Mouse (Mus musculus) heart, adult 2 months (tissue): ENCODE results near the gene Fam198b. TPM values are rescaled to one million over a fixed set of nuclear protein-coding genes. Genes with fewer than 3 reads are reported as not detected.

Experiments
- DNase-seq, 2 experiments: peaks; one replicate each; pipeline ENCODE4 v3.0.0; 2021
- H3K27ac ChIP-seq: fragments of 200-600 bp; 2 replicates; pipeline ENCODE4 v1.8.1; 2022
- H3K27me3 ChIP-seq: fragments of 200-500 bp; 2 replicates; pipeline ENCODE4 v1.6.1; 2012; ENCODE audit warnings: mild to moderate bottlenecking, low read length, inconsistent platforms, mixed read lengths; ENCODE audit not compliant: control insufficient read depth, insufficient read depth
- H3K36me3 ChIP-seq: fragments of 200-500 bp; 2 replicates; pipeline ENCODE4 v1.6.1; 2012; ENCODE audit warnings: low read length, inconsistent platforms; ENCODE audit not compliant: control insufficient read depth, insufficient read depth
- H3K4me1 ChIP-seq: fragments of 200-500 bp; 2 replicates; pipeline ENCODE4 v1.6.1; 2011; ENCODE audit warnings: low read length; ENCODE audit not compliant: control insufficient read depth, insufficient read depth
- H3K4me3 ChIP-seq: fragments of 200-600 bp; 2 replicates; pipeline ENCODE4 v1.8.1; 2022
- H3K79me2 ChIP-seq: fragments of 200-500 bp; replicated peaks from 2 replicates; pipeline ENCODE4 v1.6.1; 2012; ENCODE audit warnings: mild to moderate bottlenecking, inconsistent platforms, low read length, moderate library complexity, mixed read lengths; ENCODE audit not compliant: control insufficient read depth, insufficient read depth
- H3K9ac ChIP-seq: fragments of 200-500 bp; 2 replicates; pipeline ENCODE4 v1.6.1; 2012; ENCODE audit warnings: low read depth, mild to moderate bottlenecking, control low read depth, inconsistent platforms, low read length, mixed read lengths
- CTCF ChIP-seq: fragments of 200-600 bp; IDR thresholded peaks from 2 replicates; pipeline ENCODE4 v1.8.1; 2022; ENCODE audit warnings: antibody characterized with exemption, mild to moderate bottlenecking, moderate library complexity
- EP300 ChIP-seq: fragments of 200-500 bp; IDR thresholded peaks from 2 replicates; pipeline ENCODE4 v1.6.1; 2011; ENCODE audit warnings: low read depth, low read length, control low read depth; ENCODE audit not compliant: insufficient read depth
- POLR2A ChIP-seq: fragments of 200-500 bp; IDR thresholded peaks from 2 replicates; pipeline ENCODE4 v1.6.1; 2011; ENCODE audit warnings: mild to moderate bottlenecking, low read depth, low read length, control low read depth; ENCODE audit not compliant: insufficient read depth
- WGBS: fragments of 180-500 bp; shearing (Covaris S2); methylation state at CpG from one replicate; pipeline ENCODE4 v1.1.7; 2018; 5-methylcytosine and 5-hydroxymethylcytosine counted together
- intact Hi-C: fragments of 180-260 bp; cut with DNase I; formaldehyde crosslinking; loops from one replicate; pipeline ENCODE4 v1.15.1; 2025
- polyA plus RNA-seq: library from polyadenylated mRNA; depleted of rRNA; stranded (reverse); fragments of >200 nt; gene quantifications from 2 replicates; pipeline ENCODE4 v1.2.3, GENCODE M21; 2012
- total RNA-seq, 2 experiments: library from RNA; stranded (reverse); gene quantifications; 2 replicates each; pipeline ENCODE4 v1.2.3; 2021

Gene Fam198b
- total and polyA plus RNA-seq, 3 experiments = 11.8 to 15.1 (median 12.1) TPM

- Histone ChIP-seq H3K4me3 (no peak overlapping the region), H3K4me1 (no peaks in the 10 kb centered on the region; the same call in 1 of the 2 replicates), H3K27me3 (no peaks in the 10 kb centered on the region), H3K9ac (no peak overlapping the region), H3K79me2 (no peaks in the 10 kb centered on the region), H3K27ac (no peak overlapping the region), H3K36me3 (no peaks in the 10 kb centered on the region)
- 77% methylated on average over 5 of the region's 5 CpGs for WGBS
- DNase-seq = no peak
- TF ChIP-seq CTCF = no peak
- intact Hi-C loops = no loop called here
Measured at GRCm38 (mm10) chr3:79846633-79847032, 37.7 kb upstream of the Fam198b start.

GRCm38 (mm10) chr3:79848841-79849240, 35.5 kb upstream of the Fam198b start:
- Histone ChIP-seq H3K27ac (no peak overlapping the region), H3K36me3 (no peaks in the 10 kb centered on the region), H3K27me3 (no peaks in the 10 kb centered on the region), H3K4me1 (no peaks in the 10 kb centered on the region), H3K9ac (no peak overlapping the region), H3K79me2 (no peaks in the 10 kb centered on the region), H3K4me3 (no peak overlapping the region)
- 49% methylated on average over 4 of the region's 4 CpGs for WGBS
- TF ChIP-seq POLR2A (no peak), EP300 (no peak), CTCF (no peak)
- intact Hi-C loops = no loop called here
- no peak for DNase-seq

GRCm38 (mm10) chr3:79849621-79850020, 34.7 kb upstream of the Fam198b start:
- H3K79me2 ChIP-seq = no peaks in the 10 kb centered on the region
- H3K27me3 ChIP-seq = no peaks in the 10 kb centered on the region
- no peak overlapping the region for H3K27ac ChIP-seq
- no peak overlapping the region for H3K9ac ChIP-seq
- DNase-seq = no peak
- no peak for TF ChIP-seq POLR2A
- TF ChIP-seq EP300 = no peak
- TF ChIP-seq CTCF = no peak
- no peaks in the 10 kb centered on the region for H3K36me3 ChIP-seq
- intact Hi-C loops = no loop called here
- 40% methylated on average over 2 of the region's 2 CpGs for WGBS
- H3K4me3 ChIP-seq = no peak overlapping the region
- no peaks in the 10 kb centered on the region for H3K4me1 ChIP-seq

DNA sequence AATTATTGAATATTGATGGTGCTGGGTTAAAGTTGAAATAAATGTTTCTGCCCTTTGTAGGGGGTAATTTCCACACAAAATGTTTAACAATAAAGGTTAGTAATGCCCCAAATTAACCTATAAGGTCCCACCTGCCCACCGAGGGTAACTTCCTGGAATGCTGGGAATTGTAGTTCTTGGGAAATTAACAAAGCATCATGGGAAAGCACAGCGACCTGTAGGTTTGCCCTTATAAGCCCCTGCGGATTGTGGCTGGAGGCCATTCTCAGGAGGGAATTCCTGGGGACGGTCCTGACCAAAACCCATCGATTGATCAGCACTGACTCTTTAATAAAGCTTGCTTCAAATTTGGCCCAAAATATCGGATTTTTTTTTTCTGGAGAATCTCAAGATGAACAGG, 33.7 kb upstream of the Fam198b start:
- WGBS = 66% methylated on average over 6 of the region's 6 CpGs
- no peak for DNase-seq
- no peak overlapping the region for H3K9ac ChIP-seq
- TF ChIP-seq CTCF (no peak), EP300 (no peak), POLR2A (no peak)
- intact Hi-C loops = no loop called here
- H3K27ac ChIP-seq = no peak overlapping the region
- H3K27me3 ChIP-seq = no peaks in the 10 kb centered on the region
- no peaks in the 10 kb centered on the region for H3K36me3 ChIP-seq
- H3K4me3 ChIP-seq = no peak overlapping the region
- H3K4me1 ChIP-seq = no peaks in the 10 kb centered on the region
- no peaks in the 10 kb centered on the region for H3K79me2 ChIP-seq

GRCm38 (mm10) chr3:79852108-79852507, 32.2 kb upstream of the Fam198b start:
- no peak overlapping the region for H3K9ac ChIP-seq
- TF ChIP-seq CTCF = no peak
- no peak for TF ChIP-seq POLR2A
- no peak for TF ChIP-seq EP300
- H3K4me1 ChIP-seq = no peaks in the 10 kb centered on the region
- H3K27me3 ChIP-seq = no peaks in the 10 kb centered on the region
- intact Hi-C loops = no loop called here
- H3K27ac ChIP-seq = no peak overlapping the region
- H3K36me3 ChIP-seq = no peaks in the 10 kb centered on the region
- DNase-seq = no peak
- 43% methylated on average over 3 of the region's 3 CpGs for WGBS
- no peak overlapping the region for H3K4me3 ChIP-seq
- no peaks in the 10 kb centered on the region for H3K79me2 ChIP-seq

DNA sequence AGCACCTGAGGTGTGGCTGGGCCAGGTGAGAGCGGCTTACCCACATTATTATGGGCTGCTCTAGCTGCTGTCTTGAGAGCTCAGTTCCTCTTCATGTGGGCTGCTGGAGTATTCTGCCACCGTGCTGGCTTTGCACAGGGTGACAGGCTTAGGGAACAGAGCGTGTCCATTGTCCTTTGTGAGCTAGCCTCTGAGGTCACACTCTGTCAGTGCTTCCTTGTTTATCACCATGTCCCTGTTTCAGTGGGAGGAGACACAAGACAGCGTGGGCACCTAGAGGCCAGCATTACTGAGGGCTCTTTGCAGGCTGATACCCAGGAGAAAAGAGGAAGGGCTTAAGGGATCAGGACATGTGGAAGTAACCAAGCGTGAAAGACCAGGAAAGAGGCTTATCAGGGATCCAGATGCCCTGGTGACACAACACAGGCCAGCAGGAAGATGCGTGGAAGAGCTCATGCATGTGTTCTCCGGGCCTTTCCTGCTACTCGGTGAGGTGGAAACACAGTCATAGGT, 31.6 kb upstream of the Fam198b start, which contains the start of gene Tmem144:
Gene Tmem144, minus strand, starts transcription at position 120 of the 513 bp plus-strand sequence.
- Histone ChIP-seq H3K27ac (no peak within 1 kb of the TSS), H3K36me3 (no peaks in the 10 kb centered on the region), H3K4me3 (no peak within 1 kb of the TSS), H3K9ac (no peak within 1 kb of the TSS), H3K79me2 (no peaks in the 10 kb centered on the region), H3K4me1 (no peaks in the 10 kb centered on the region), H3K27me3 (no peaks in the 10 kb centered on the region)
- intact Hi-C loops = no loop called here
- TF ChIP-seq POLR2A = no peak
- TF ChIP-seq EP300 = no peak
- no peak for TF ChIP-seq CTCF
- no peak for DNase-seq
- 36% methylated on average over 8 of the region's 8 CpGs for WGBS
